Mouse (Mus musculus) heart, adult 2 months (tissue): Measurements from ENCODE around the gene Rnasek.

ENCODE experiments used
- CTCF ChIP-seq: fragments of 200-600 bp; IDR thresholded peaks from 2 replicates; pipeline ENCODE4 v1.8.1; 2022; ENCODE audit warnings: antibody characterized with exemption, mild to moderate bottlenecking, moderate library complexity
- EP300 ChIP-seq: fragments of 200-500 bp; IDR thresholded peaks from 2 replicates; pipeline ENCODE4 v1.6.1; 2011; ENCODE audit warnings: low read depth, low read length, control low read depth; ENCODE audit not compliant: insufficient read depth

GRCm38 (mm10) chr11:70213736-70214135 lies 25.9 kb downstream of the Rnasek start:
- TF ChIP-seq EP300 = no peak
- TF ChIP-seq CTCF = no peak
